Mouse (Mus musculus) lung, postnatal 10 days (tissue): ENCODE results near the gene Msrb2.

Experiments used
- DNase-seq: peaks from one replicate; pipeline ENCODE4 v3.0.0; 2021

Msrb2 gene

DNA sequence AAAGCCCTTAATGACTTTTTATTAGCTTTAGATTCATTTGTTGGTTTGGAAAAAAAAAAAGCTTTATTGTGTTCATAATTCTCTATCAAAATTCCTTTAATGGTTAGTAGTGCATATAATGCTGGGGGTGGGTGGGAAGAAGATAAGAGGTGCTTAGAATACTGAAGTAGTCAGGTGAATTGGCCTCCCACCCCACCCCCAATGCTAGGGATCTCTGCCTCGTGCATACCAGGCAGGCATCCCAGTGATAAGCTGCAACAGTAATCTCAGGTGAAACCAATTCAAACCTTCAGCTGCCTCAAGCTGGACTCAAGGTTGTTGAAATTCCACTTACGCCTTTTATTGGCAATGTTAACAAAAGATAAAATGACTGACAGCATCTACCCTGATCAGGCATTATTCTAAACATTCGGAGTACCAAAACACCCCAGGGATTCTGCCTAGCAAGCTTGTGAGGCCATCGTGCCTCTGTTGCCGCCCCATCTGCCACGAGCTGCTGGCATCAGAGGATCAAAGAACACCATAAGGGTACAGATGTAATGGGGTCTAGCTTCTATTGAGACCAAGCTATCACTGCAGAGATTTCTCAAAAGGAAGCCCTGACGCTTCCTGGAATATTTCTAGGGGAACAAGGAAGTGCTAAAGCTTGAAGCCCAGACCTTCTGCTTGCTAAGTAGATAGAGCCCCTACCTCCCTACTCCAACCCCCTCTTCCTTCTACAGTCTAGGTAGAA lies 19.3 kb downstream of the Msrb2 start:
- DNase-seq: no peak

DNA sequence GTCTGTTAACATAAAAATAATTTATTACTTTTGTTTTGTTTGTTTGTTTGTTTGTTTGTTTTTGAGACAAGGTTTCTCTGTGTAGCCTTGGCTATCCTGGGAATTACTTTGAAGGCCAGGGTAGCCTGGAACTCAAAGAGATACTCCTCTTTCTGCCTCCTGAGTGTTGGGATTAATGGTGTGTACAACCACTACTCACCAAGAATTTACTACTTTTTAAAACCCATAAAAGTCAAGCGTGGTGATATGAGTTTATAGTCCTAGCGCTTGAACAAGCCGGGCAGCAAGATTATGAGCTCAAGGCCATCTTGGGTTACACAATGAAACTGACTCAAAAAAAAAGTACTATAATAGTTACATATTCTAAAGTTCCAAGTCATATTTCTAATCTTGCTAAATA lies 20.4 kb downstream of the Msrb2 start:
- DNase-seq: no peak

DNA sequence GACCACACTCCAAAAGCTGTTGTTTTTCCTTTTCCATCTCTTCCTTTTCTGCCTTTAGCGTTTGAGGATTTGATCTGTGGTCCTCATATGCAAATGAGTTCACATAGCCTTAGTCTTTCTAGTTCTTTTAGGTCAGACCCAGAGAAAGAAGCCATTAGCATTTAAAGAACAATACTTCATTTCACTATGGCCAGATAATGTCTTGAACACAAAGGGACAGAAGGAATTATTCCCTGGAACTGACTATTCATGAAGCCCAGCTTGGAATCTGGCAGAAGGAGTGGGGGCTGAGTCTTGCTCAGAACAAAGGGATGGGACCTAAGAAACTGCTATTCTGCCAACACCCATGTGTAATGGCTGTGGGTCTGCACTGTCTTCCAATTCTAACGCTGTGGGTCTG lies 21.6 kb downstream of the Msrb2 start:
- no peak for DNase-seq

DNA sequence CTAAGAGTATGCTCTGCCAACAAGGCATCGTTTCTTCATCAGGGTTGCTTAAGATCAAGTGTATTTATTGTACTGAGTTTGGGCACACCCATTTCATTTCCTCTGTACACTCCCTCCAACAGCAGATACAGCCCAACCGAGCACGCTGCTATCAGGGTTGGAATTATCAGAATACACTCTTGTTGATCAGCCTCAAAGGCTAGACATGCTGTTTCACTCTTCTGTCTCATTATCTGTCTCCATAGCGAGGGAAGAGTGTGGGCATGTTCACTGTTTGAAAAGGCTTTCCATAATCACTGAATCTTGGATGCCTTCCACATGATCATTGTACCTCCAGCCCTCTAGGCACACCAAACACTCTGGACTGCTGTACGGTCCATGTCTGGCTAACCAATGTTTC lies 34.2 kb downstream of the Msrb2 start:
- DNase-seq: no peak

DNA sequence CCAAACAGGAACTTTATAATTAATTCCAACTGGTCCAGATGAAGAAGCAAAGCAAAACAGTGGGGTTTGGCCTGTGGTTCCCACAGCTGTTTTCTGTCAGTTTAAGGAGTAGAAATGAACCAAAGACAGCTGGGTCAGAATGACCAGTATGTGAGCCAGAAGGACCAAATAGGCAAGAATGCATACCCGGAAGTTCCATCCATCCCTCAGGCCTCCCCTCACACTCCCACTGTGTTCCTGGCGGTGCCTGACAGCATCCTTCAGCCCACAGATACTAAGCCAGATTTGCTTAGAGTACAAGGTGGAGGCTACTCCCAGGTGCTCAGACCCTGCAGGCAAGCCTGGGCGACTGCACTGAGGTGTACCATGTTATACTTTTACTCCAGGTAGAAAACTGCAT lies 35.3 kb downstream of the Msrb2 start:
- peak; percentile 21 for DNase-seq

DNA sequence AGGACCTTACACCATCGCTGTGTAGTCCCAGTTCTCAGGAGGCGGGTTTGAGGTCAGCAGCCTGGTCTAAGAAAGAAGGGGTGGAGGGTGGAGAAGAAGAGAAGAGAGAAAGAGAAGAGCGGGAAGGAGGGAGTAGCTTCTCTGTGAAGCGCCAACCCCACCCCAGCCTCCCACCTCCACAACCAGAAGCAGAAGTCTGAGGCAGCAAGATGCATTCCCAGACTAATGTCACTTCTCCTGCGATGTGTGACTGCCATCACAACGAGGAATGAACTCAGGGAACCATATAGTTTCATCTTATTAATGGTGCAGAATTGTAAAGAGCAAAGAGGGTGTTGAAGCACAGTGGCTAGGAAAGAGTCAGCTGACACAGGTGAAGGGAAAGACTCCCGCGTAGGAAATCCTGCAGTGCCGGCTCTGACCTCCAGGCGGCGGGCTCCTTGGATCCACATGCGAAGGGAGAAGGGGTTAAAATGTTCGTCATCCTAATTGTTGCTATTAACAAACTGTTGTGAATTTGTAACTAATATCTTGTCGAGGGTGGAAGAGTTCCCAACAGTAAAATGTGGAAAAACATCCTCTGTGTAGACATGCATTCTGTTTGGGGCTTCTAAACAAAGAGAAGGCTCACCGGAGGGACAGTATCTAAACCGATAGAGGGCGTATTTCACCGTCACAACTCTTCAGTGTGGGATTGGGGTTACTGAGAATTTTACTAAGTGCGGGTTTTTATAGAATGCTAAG lies 43.2 kb downstream of the Msrb2 start:
- peak; percentile 65 for DNase-seq

DNA sequence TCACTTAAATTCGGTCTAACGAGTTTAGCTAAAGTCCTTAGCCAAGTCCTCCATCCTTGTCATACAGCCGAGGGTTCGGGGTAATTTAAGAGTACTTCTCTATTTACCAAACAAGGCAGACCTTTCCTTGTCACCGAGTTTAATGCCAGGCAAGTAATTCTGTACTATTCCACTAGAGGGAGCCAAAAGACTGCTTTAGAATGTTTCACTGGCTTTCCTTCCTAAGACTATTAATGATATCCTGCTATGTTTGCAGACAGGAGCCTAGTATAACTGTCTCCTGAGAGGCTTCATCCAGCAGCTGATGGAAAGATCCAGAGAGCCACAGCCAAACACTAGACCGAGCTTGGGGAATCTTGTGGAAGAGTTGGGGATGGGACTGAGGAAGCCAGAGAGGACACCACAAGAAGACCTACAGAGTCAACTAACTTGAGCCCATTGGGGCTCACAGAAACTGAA lies 43.9 kb downstream of the Msrb2 start:
- peak; percentile 77 for DNase-seq

DNA sequence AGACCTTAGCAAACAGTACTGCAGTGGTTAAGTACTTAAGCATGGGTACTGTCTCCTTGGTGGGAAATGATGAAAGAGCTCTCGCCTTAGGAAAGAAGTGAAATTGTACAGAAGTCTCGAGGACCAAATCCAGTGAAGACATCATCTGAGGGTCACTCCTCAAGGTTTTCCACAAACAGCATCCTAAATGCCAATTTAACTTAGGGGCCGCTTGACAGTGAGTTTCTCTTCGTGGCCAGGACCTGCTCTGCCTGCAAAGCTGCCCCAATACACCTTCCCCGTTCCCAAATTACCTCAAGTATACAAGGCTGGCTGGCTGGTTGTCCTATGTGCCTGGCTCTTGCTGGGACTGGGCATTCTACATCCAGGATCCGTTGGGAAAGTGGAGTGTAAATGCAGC lies 44.8 kb downstream of the Msrb2 start:
- DNase-seq: no peak

DNA sequence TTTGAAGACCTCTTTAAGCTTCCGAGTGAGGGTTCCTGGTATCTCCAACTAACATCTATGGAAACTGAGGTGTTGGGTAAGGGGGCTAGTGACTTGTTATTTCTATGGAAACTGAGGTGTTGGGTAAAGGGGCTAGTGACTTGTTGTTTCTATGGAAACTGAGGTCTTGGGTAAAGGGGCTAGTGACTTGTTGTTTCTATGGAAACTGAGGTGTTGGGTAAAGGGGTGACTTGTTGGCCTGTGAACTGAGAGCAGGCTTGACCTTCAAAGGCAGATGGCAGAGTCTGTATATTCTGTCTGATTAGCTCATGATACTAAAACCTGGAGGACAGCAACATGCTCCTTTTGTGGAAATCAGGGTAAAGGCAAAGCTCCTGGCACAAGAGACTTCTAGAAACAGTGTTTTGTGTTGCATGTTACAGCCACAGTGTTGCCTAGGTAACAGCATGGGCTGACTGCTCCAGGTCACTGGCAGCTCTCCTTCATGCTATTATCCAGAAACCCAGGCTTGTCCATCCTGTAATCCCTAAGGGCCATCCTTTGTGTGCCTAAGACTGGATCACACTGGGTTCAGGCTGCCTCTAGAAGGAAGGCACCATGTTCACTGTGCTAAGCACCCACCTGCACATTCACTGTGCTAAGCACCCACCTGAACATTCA lies 48.6 kb downstream of the Msrb2 start:
- no peak for DNase-seq

DNA sequence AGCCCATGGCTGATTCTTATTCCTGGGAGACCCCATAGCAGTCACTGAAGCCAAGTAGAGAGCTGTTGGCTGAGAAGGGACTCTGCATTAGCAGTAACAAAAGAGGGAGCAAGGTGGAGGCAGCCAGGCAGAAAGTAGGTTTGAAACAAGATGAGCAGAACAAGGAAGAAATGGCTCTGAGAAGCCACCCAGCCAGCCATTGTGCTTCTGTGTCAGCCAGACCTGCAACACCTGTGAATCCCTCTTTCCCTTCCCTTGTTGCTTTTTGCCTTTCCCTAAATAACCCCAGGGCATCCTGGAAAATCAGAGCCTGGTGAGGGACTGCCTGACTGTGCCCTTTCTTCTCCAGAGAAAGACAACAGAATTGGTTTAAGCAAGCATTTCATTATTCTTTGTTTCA lies 51.0 kb downstream of the Msrb2 start:
- DNase-seq: no peak

DNA sequence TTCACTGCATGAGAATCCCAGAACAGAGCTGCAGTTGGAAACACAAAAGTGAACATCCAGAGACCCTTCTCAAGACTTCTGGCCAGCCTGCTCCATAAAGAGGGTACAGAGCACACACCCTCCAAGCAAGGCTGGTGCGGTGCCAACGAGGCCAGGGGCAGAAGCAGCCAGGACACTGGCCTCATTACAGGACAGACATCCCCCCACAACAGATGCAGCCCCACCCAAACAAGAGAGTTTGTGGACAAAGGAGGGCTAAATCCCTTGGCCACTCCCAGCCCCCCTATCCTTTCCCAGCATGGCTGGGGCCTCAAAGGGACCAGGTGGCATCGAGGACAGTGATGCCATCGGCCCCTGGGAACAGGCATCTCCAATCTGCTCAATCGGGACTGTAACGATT lies 51.8 kb downstream of the Msrb2 start:
- no peak for DNase-seq

DNA sequence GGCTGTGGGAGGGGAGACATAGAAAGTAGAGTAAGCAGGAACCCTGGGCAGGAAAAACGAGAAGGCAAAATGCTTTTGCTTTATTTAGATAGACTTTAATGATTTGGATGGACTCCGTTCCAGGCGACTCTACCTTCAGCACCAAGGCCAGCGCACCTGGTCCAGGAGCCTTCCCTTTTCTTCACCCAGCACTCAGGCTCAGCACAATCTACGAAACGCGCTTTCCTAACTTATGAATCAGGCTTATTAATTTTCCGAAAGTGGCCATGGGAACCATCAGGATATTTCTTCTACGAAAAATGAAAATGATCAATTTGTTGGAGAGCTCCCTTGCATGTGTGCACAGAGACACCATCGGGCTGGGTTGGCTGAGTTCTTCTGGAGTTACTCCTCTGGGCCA lies 57.8 kb downstream of the Msrb2 start:
- DNase-seq: peak; percentile 58

DNA sequence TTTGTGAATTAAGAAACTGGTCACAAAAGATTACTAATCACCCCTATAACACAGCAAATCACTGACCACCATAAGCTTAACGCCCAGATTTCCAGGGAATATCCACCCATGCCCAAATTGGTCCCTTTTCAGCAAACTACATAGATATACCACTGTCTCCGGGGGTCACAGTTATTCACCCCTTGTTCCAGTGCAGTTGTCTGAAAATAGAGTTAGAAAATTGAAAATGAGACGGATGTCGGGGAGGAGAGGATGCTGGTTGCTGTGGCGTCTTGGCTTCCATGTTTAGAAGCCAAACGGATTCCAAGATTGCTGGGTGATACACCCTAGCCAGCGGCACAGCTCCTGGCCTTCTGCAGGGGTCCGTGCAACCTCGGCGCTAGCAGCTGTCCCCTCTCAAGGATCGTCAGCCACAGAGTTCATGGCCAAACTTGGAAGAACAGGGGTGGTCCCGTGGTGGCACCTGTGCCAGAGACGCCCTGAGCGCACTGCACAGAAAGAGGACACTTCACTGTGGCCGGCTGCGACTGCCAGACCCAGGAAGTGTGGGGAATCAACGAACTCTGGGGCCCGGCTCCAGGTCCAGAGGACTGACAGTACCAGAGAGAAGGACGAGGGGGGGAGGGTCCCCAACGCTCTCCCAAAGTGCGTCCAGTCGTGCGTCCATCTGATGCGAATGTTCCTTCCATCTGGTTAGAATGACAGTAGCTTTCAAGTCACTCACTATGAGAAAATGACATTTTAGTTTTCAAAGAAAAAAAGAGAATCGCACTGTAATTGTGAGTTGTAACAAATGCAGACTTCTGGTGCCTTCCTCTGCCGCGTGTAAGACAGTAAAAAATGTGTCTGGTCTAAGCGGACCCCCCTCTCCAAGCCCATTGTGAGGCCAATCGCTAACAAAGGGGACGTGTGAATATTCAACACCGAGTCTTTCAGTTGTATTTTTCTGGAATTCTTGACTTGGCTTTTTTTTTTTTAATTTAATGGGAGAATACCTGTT lies 58.8 kb downstream of the Msrb2 start:
- no peak for DNase-seq

DNA sequence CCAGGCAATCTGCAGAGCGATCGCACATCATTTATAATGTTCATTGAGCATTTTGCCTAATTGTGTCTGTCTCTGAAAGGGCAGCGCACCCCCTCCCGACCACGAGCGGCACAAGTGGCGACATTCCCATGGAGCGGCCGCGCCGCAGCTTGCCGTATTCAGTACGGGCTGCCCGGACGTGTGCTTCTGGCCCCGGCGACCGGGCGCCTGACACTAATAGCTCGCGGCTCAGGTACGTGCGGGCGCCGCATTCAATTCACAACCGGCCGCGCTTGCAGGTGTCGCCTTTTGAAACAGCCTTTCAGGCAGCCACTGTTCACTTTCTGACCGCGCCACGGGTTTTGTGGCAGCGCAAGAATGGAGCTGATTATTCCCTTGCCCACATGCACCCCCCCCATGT lies 59.5 kb downstream of the Msrb2 start:
- DNase-seq: no peak

DNA sequence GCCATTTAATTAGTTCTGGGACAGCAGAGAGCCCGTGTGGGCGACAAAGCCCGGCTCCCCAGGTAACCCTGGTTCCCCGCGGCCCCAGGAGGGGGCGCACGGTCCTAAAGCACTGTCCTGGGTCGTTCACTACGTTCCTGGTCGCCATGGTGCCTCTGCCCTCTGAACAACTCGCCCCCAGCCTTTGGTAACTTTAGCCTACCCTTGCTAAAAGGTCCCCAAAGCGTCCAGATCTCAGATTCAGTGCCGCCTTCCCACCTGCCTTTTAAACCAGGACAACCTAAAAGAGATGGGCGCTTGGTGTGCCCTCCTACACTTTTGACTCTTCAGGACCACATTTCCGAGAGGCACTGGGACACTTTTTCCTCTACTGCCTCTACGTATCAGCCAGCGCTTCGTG lies 59.9 kb downstream of the Msrb2 start:
- DNase-seq: no peak

DNA sequence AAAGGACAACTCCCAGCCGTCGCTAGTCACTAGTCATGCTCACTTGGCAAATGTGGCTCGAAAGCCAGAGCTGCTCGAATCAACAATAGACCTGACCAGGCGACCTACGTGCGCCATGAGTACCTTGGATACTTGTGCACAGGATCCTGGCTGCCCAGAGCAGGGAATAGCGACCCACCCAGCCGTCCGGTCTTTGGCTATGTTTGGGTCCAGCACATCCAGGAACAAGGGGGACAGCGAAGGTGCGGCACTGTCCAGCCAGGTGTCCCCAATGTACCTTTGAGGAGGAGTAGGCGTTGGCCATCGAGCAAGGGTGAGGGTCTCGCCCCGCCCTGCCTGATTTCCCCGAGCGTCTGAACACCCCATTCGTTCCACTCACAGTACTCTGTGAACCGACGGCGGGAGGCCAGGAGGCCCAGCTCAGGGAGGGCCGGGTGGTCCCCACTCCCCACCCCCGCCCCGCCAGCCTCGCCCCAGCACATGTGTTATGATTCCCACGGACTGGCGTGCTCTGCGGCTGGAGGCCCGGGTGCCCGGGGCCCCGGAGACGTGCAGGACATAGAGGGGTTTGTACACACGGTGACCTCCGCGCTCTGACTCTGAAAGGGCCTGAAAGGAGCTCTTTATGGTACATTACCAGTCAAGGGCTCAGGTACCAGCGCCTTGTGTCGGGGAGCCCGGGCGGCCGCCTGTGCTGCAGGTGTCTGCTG lies 60.5 kb downstream of the Msrb2 start:
- DNase-seq: no peak

DNA sequence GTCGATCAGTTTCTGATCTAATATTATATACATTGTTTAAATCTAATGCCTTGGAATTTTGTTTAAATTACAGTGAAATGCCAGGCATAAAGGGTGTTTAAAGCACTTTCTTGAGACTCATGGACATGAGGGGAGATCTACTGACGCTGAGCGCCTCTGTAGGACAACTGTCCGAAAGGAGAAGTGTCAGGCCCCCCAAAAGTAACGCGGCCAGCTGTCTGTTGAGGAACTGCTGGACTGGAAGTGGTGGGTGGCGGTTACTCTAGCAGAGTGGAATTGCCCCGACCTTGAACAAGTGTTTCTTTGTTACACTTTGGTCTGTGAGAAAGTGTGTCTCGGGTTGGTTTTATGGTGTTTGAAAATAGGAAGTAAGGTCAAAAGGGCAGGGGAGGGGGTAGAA lies 73.1 kb downstream of the Msrb2 start:
- no peak for DNase-seq
